Mouse (Mus musculus) liver, embryonic 16.5 days (tissue): Measurements from ENCODE around the gene Gmpr2. TPM values are rescaled to one million over a fixed set of nuclear protein-coding genes. Genes with fewer than 3 reads are reported as not detected.

Source experiments
- ATAC-seq: fragments of 200-750 bp; cut with Nextera tagmentation; 2 replicates; pipeline ENCODE4 v1.8.0; 2017; ENCODE audit warnings: low read depth, mild to moderate bottlenecking, moderate number of reproducible peaks, moderate library complexity
- H3K27ac ChIP-seq: fragments of 300-500 bp; sonication (generic); 2 replicates; pipeline ENCODE4 v1.5.1; 2014; ENCODE audit warnings: mild to moderate bottlenecking, low read length
- H3K27me3 ChIP-seq: fragments of 300-500 bp; sonication (generic); 2 replicates; pipeline ENCODE4 v1.6.1; 2014; ENCODE audit warnings: low read depth, low read length, mixed read lengths; ENCODE audit not compliant: control insufficient read depth, insufficient read depth
- H3K36me3 ChIP-seq: fragments of 300-500 bp; sonication (generic); 2 replicates; pipeline ENCODE4 v1.6.1; 2014; ENCODE audit warnings: mild to moderate bottlenecking; ENCODE audit not compliant: control insufficient read depth, insufficient read depth
- H3K4me1 ChIP-seq: fragments of 300-500 bp; sonication (generic); 2 replicates; pipeline ENCODE4 v1.6.1; 2014; ENCODE audit warnings: low read depth, low read length, mixed read lengths; ENCODE audit not compliant: control insufficient read depth
- H3K4me2 ChIP-seq: fragments of 300-500 bp; sonication (generic); 2 replicates; pipeline ENCODE4 v1.6.1; 2014; ENCODE audit warnings: low read depth, low read length, mixed read lengths
- H3K4me3 ChIP-seq: fragments of 300-500 bp; sonication (generic); 2 replicates; pipeline ENCODE4 v1.5.1; 2014; ENCODE audit warnings: low read depth, mild to moderate bottlenecking, low read length
- H3K9ac ChIP-seq: fragments of 300-500 bp; sonication (generic); 2 replicates; pipeline ENCODE4 v1.6.1; 2014; ENCODE audit warnings: low read depth, low read length
- H3K9me3 ChIP-seq: fragments of 300-500 bp; sonication (generic); replicated peaks from 2 replicates; pipeline ENCODE4 v1.6.1; 2016; ENCODE audit warnings: low read length; ENCODE audit not compliant: control insufficient read depth
- WGBS: fragments of 180-500 bp; shearing (Covaris S2); extraction: QIAGEN DNeasy Blood & Tissue Kit; methylation state at CpG from one replicate; pipeline ENCODE4 v1.1.7; 2014; ENCODE audit not compliant: insufficient replicate concordance; 5-methylcytosine and 5-hydroxymethylcytosine counted together
- polyA plus RNA-seq: library from polyadenylated mRNA; unstranded; fragments of >200 nt; fragmentation: Nextera tagmentation; extraction: Ambion mirVana; gene quantifications from 2 replicates; pipeline ENCODE4 v1.2.1, GENCODE M21; 2015

The Gmpr2 gene
- polyA plus RNA-seq, 1 experiment from 2014 or later, result 20.9 TPM

GRCm38 (mm10) chr14:55642679-55643059, 29.1 kb upstream of the Gmpr2 start:
- peak overlapping the region; percentile 93 for H3K27ac ChIP-seq
- H3K36me3 ChIP-seq, result peaks cover 32% of the 10 kb centered on the region
- H3K4me3 ChIP-seq, result peak overlapping the region; percentile 99
- peak overlapping the region; percentile 85 for H3K4me2 ChIP-seq
- no peaks in the 10 kb centered on the region for H3K27me3 ChIP-seq
- H3K9ac ChIP-seq, result peak overlapping the region; percentile 98
- H3K9me3 ChIP-seq, result no peaks in the 10 kb centered on the region
- H3K4me1 ChIP-seq, result peaks cover 28% of the 10 kb centered on the region
- ATAC-seq, result 0 out of 2 replicates have a peak, but pooled peaks have one; percentile 2
- 19% methylated on average over 8 of the region's 8 CpGs for WGBS

- WGBS, result under 1% methylated on average over 87 of the region's 89 CpGs
Measured at GRCm38 (mm10) chr14:55643060-55643907, 28.5 kb upstream of the Gmpr2 start, which contains the start of gene Tm9sf1. Gene Tm9sf1 (minus strand): TSS chr14:55643806.

GRCm38 (mm10) chr14:55644261-55644888, 27.4 kb upstream of the Gmpr2 start:
- Histone ChIP-seq H3K36me3 (peaks cover 21% of the 10 kb centered on the region), H3K4me1 (peaks cover 28% of the 10 kb centered on the region), H3K4me3 (peak overlapping the region; percentile 99), H3K27ac (peak overlapping the region; percentile 93), H3K9me3 (no peaks in the 10 kb centered on the region), H3K4me2 (peak overlapping the region; percentile 85), H3K27me3 (no peaks in the 10 kb centered on the region), H3K9ac (peak overlapping the region; percentile 98)
- no peak for ATAC-seq
- 15% methylated on average over 17 of the region's 17 CpGs for WGBS

More at GRCm38 (mm10) chr14:55643060-55643907, 28.5 kb upstream of the Gmpr2 start, which contains the start of gene Tm9sf1:
- Histone ChIP-seq H3K4me3 (peak within 1 kb of the TSS; percentile 99), H3K36me3 (peaks cover 27% of the 10 kb centered on the region), H3K4me2 (peak within 1 kb of the TSS; percentile 85), H3K9me3 (no peaks in the 10 kb centered on the region), H3K4me1 (peaks cover 28% of the 10 kb centered on the region), H3K9ac (peak within 1 kb of the TSS; percentile 98), H3K27ac (peak within 1 kb of the TSS; percentile 93), H3K27me3 (no peaks in the 10 kb centered on the region)
- peak; percentile 87 for ATAC-seq

- WGBS, result 65% methylated on average over 2 of the region's 2 CpGs
Measured at GRCm38 (mm10) chr14:55649884-55650283, 21.9 kb upstream of the Gmpr2 start, which contains the start of gene Tssk4. Gene Tssk4 (plus strand): TSS chr14:55650184.

GRCm38 (mm10) chr14:55651528-55651927, 20.2 kb upstream of the Gmpr2 start:
- Histone ChIP-seq H3K27ac (no peak overlapping the region), H3K27me3 (no peaks in the 10 kb centered on the region), H3K4me3 (no peak overlapping the region), H3K9me3 (no peaks in the 10 kb centered on the region), H3K9ac (no peak overlapping the region), H3K4me2 (no peak overlapping the region), H3K4me1 (no peaks in the 10 kb centered on the region), H3K36me3 (no peaks in the 10 kb centered on the region)
- no peak for ATAC-seq
- 74% methylated on average over 7 of the region's 7 CpGs for WGBS

More at GRCm38 (mm10) chr14:55649884-55650283, 21.9 kb upstream of the Gmpr2 start, which contains the start of gene Tssk4:
- Histone ChIP-seq H3K27ac (no peak within 1 kb of the TSS), H3K27me3 (no peaks in the 10 kb centered on the region), H3K4me2 (no peak within 1 kb of the TSS), H3K9ac (no peak within 1 kb of the TSS), H3K9me3 (no peaks in the 10 kb centered on the region), H3K4me3 (no peak within 1 kb of the TSS), H3K4me1 (peaks cover 8% of the 10 kb centered on the region), H3K36me3 (peaks cover 4% of the 10 kb centered on the region; the same call in 1 of the 2 replicates)
- ATAC-seq, result no peak

- Histone ChIP-seq H3K4me3 (no peak overlapping the region), H3K36me3 (peaks cover 4% of the 10 kb centered on the region; the same call in 1 of the 2 replicates), H3K4me2 (no peak overlapping the region), H3K9me3 (no peaks in the 10 kb centered on the region), H3K27me3 (no peaks in the 10 kb centered on the region), H3K27ac (no peak overlapping the region), H3K9ac (no peak overlapping the region), H3K4me1 (peaks cover 17% of the 10 kb centered on the region)
- ATAC-seq, result no peak
- WGBS, result 68% methylated on average over 3 of the region's 3 CpGs
Measured at GRCm38 (mm10) chr14:55656935-55657334, 14.8 kb upstream of the Gmpr2 start.

- H3K4me2 ChIP-seq, result no peak overlapping the region
- H3K4me3 ChIP-seq, result no peak overlapping the region
- H3K27ac ChIP-seq, result no peak overlapping the region
- WGBS, result 79% methylated on average over 5 of the region's 5 CpGs
- H3K36me3 ChIP-seq, result peaks cover 8% of the 10 kb centered on the region
- ATAC-seq, result no peak
- H3K9ac ChIP-seq, result no peak overlapping the region
- no peaks in the 10 kb centered on the region for H3K27me3 ChIP-seq
- H3K9me3 ChIP-seq, result no peaks in the 10 kb centered on the region
- peaks cover 17% of the 10 kb centered on the region for H3K4me1 ChIP-seq
Measured at GRCm38 (mm10) chr14:55658011-55658410, 13.7 kb upstream of the Gmpr2 start.

- Histone ChIP-seq H3K4me3 (peak within 1 kb of the TSS; percentile 73), H3K9me3 (no peaks in the 10 kb centered on the region), H3K27me3 (no peaks in the 10 kb centered on the region), H3K4me2 (peak within 1 kb of the TSS; percentile 69), H3K27ac (peak within 1 kb of the TSS; percentile 45), H3K9ac (peak within 1 kb of the TSS; percentile 67), H3K36me3 (peaks cover 8% of the 10 kb centered on the region), H3K4me1 (peaks cover 17% of the 10 kb centered on the region)
- ATAC-seq, result peak; percentile 94
- WGBS, result under 1% methylated on average over 39 of the region's 39 CpGs
Measured at GRCm38 (mm10) chr14:55659960-55660573, 11.7 kb upstream of the Gmpr2 start, which contains the start of gene Mdp1. Gene Mdp1 (minus strand): TSS chr14:55660508.
